Mouse (Mus musculus) gonadal fat pad, adult 2 months (tissue): ENCODE results near the gene Gmcl1. TPM values are rescaled to one million over a fixed set of nuclear protein-coding genes. Genes with fewer than 3 reads are reported as not detected.

Experiments used
- DNase-seq: peaks from one replicate; pipeline ENCODE4 v3.0.0-alpha.2; 2012; ENCODE audit warnings: low read depth
- polyA plus RNA-seq: library from polyadenylated mRNA; depleted of rRNA; stranded (reverse); fragments of >200 nt; gene quantifications from 2 replicates; pipeline ENCODE4 v1.2.3, GENCODE M21; 2012; rRNA removed

The Gmcl1 gene
- polyA plus RNA-seq, 1 experiment: 10.5 TPM

GRCm38 (mm10) chr6:86660161-86660877, 72.9 kb downstream of the Gmcl1 start:
- no peak for DNase-seq

- no peak for DNase-seq
Measured at GRCm38 (mm10) chr6:86658501-86658900, 74.7 kb downstream of the Gmcl1 start.

- DNase-seq: no peak
Measured at GRCm38 (mm10) chr6:86654270-86654916, 78.8 kb downstream of the Gmcl1 start.

- no peak for DNase-seq
Measured at GRCm38 (mm10) chr6:86653026-86653425, 80.2 kb downstream of the Gmcl1 start.

- no peak for DNase-seq
Measured at GRCm38 (mm10) chr6:86646143-86646542, 87.0 kb downstream of the Gmcl1 start.

GRCm38 (mm10) chr6:86645551-86645950, 87.6 kb downstream of the Gmcl1 start:
- no peak for DNase-seq

- DNase-seq: no peak
Measured at GRCm38 (mm10) chr6:86644775-86645400, 88.3 kb downstream of the Gmcl1 start.

Other genes with a start within 250 kb of the Gmcl1 start
- 101 and 174 TPM in 2 replicates for gene Pcbp1, start 207.1 kb downstream of the Gmcl1 start, polyA plus RNA-seq
- gene Asprv1, start 105.2 kb downstream of the Gmcl1 start, polyA plus RNA-seq: 0.13 and 0.38 TPM in 2 replicates
- 6.9 and 7.0 TPM in 2 replicates for gene Mxd1, start 64.2 kb downstream of the Gmcl1 start, polyA plus RNA-seq
- 10.1 and 13.7 TPM in 2 replicates for gene Snrnp27, start 48.9 kb downstream of the Gmcl1 start, polyA plus RNA-seq
- 44.4 and 60.3 TPM in 2 replicates for gene Anxa4, start 60.2 kb upstream of the Gmcl1 start, polyA plus RNA-seq
- gene Aak1, start 116.1 kb upstream of the Gmcl1 start, polyA plus RNA-seq: 17.8 and 19.2 TPM in 2 replicates